Mouse (Mus musculus) kidney, embryonic 15.5 days (tissue): ENCODE measurements around the gene Dlx3. TPM values are rescaled to one million over a fixed set of nuclear protein-coding genes. Genes with fewer than 3 reads are reported as not detected.

ENCODE experiments used
- polyA plus RNA-seq: library from polyadenylated mRNA; unstranded; fragments of >200 nt; fragmentation: Nextera tagmentation; extraction: Ambion mirVana; gene quantifications from 2 replicates; pipeline ENCODE4 v1.2.1, GENCODE M21; 2015

The Dlx3 gene
- polyA plus RNA-seq, 1 experiment from 2014 or later: 0.78 TPM

Other genes starting within 250 kb of the Dlx3 start
- gene Col1a1, start 183.9 kb upstream of the Dlx3 start, polyA plus RNA-seq: 1,101 and 1,120 TPM in 2 replicates
- gene Hils1, start 152.5 kb upstream of the Dlx3 start, polyA plus RNA-seq: not detected in 2 replicates
- gene Sgca, start 143.8 kb upstream of the Dlx3 start, polyA plus RNA-seq: 1.2 and 1.7 TPM in 2 replicates
- gene Ppp1r9b, start 129.1 kb upstream of the Dlx3 start, polyA plus RNA-seq: 10.0 and 10.6 TPM in 2 replicates
- 16.9 and 21.2 TPM in 2 replicates for gene Samd14, start 110.2 kb upstream of the Dlx3 start, polyA plus RNA-seq
- gene Pdk2, start 78.8 kb upstream of the Dlx3 start, polyA plus RNA-seq: 49.4 and 56.2 TPM in 2 replicates
- gene Itga3, start 43.3 kb upstream of the Dlx3 start, polyA plus RNA-seq: 21.0 and 22.9 TPM in 2 replicates
- gene Dlx4, start 26.1 kb downstream of the Dlx3 start, polyA plus RNA-seq: not detected in 2 replicates
- 0.17 TPM in 1 of 2 replicates, not detected in the other for gene Tac4, start 141.4 kb downstream of the Dlx3 start, polyA plus RNA-seq
- gene Kat7, start 190.1 kb downstream of the Dlx3 start, polyA plus RNA-seq: 78.7 and 83.4 TPM in 2 replicates
- 10.5 TPM in 2 replicates for gene Fam117a, start 216.9 kb downstream of the Dlx3 start, polyA plus RNA-seq